Mouse (Mus musculus) skeletal muscle tissue, adult 2 months (tissue): ENCODE measurements around the gene Grm4.

ENCODE experiments used
- DNase-seq: peaks from one replicate; pipeline ENCODE4 v3.0.0-alpha.2; 2012; ENCODE audit warnings: low read depth, low spot score

The Grm4 gene

DNA sequence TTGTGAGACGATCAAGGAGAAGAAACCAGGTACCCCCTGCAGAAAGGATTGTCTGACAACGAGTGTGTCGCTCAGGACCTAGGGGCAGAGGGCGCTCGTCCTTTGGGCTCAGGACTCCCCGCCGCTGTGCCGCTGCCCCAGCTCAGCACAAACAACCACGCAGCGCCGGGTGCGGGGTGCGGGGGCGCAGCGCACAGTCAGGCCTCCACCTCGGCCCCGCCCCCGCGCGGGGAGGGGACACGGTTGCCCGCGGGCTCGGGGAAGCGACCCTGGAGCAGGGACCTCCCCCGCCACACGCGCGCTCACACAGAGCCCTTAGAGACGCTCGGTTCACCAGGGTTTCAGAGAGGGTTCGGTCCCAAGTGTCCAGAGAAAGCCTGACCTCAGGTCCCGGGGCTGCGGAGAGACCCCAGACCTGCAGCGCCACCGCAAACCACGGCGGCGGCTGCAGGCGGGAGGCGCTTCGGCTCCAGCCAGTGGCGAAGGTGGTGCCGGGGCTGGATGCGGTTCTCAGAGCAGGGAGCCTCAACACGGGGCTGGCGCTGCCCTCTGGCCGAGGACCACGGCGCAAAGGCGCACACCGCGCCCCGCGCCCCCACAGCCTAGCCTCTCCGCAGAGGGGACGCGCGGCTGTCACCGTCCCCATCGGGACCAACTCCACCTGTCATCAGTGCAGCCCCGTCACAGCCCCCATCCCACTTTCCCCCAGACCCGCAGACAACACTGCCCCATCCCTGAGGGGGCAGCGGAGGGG is 9.2 kb downstream of the Grm4 start:
- DNase-seq, result no peak

DNA sequence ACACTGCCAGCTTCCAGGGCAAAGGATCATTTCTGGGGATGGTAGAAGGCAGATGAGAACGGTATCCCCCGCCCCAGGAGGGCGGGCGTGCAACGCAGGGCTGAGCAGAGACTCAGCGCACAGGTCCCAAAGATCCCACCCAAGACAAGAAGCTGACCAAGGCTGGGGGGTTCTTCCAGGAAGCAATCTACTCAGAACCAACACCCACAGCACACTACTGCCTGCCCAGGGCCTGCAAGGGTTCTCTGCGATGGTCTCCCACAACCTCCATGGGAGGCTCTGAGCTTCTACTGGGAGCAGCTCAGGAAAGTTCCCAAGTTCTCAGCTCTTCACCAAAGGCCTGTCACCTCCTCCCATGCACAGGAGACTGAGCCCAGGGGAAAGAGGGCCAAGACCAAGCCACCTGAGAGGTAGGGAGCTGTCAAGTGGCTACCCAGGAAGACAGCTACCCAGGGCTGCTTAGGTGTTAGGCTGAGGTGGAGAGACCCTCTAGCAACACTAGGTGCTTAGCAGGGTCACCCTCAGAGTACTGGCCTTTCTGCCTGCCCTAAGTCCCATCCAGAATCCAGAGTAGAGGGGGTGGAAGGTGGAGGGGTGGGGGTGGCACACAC is 10.0 kb downstream of the Grm4 start:
- no peak for DNase-seq

DNA sequence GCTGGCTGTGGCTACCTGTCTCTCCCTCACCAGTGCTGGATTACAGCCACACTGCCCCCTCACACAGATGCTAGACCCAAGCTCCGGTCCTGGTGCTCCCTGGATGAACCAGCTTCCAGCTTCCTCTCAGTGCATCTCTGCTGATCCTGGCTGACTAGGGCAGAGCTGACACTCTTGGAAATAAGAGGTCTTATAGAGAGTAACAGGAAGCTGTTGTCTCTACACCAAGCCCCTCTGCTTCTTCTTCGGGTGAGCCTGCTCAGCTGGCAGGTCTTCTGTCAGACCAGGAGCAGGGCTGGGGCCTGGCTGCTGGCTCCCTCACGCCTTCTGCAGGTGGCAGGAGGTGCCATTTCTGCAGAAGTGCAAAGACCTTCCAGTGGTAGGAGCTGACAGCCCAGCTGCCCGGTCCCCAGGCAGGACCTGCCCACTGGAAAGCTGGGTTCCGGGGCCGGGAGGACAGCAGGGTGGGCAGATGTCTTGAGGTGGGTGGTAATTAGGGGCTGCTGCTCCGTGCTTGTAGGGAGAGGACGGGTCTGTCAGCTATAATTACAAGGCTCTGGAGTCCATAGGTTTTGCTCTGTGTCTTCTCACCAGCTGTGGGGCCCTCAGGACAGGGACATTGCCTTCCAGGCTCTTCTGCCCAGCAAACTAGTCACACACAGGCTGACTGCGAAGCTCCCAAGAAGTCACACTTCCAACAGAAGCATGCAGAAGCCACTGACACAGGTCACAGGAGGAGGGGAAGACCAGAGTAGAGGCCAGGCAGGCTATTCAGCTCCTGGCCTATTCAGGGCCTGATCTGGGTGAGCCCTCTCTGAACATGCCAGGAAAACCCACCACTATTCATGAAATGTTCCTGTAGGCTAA is 10.7 kb downstream of the Grm4 start:
- DNase-seq, result no peak

DNA sequence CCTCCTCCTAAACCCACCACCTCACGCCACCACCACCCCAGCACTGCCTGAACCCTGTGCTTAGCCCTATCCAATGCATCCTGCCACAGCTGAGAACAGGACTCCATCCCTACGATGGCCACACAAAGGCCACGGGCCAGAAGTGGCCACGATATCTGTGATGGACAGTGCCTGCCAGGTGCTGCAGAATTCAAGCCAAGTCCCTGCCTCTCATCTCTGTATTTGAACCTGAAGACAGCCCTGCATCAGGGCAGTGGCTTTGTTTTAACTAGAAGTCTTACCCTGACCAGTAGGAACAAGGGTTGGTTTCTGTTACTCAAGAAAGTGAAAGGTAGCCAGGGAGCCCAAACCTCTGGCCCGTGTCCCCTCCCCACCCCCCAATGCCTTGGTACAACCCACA is 12.1 kb downstream of the Grm4 start:
- DNase-seq, result no peak

DNA sequence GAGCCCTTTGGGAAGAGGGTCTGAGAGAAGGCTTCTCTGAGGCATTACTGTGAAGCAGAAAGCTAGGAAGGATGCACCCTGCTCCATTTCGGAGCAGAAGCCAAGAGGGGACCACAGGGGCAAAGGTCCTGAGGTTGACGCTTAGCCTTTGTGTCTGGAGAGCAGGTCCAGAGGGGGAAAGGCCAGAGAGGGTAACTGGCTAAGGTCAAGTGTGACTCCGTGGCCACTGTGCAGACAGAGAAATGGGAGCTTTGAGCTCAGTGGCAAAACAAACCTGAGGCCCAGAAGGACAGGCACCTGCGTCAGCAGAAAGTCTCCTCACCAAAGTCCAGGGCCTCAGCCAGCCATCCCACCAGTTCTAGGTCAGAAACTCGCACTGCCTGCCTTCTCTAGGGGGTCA is 12.7 kb downstream of the Grm4 start:
- DNase-seq, result no peak

DNA sequence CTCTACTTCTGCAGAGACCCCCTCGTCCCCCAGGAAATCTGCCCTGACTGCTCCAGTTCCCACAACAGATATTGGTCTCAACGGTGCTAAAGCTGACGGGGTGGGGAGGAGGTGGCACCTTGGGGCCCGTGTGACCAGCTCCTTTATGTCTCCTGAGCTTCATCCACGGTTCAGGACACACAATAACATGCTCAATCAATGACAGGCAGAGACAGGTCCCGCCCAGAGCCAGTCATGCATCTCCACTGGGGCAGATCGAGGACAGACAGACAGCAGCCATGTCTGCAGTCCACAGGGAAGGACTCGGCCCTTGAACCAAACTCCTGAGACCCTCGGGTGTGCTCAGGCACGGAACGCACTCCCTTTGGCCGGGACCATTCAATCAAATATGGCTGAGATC is 13.2 kb downstream of the Grm4 start:
- DNase-seq, result no peak

DNA sequence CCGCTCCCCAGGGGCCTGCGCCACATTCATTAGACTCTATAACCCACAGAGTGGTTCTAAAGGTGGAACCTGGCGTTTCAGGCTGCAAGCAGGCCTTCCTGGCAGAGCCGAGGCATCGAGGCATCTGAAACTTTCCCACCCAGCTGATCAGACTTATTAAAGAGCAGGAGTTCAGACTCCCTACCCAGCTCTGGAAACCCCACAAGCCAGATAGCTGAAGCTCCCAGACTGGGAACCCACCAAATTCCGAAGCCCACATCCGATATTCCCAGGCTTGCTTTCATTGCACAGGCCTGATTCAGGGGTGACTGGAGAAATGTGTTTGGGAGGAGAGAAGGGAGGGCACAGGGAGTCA is 13.6 kb downstream of the Grm4 start:
- DNase-seq, result no peak

DNA sequence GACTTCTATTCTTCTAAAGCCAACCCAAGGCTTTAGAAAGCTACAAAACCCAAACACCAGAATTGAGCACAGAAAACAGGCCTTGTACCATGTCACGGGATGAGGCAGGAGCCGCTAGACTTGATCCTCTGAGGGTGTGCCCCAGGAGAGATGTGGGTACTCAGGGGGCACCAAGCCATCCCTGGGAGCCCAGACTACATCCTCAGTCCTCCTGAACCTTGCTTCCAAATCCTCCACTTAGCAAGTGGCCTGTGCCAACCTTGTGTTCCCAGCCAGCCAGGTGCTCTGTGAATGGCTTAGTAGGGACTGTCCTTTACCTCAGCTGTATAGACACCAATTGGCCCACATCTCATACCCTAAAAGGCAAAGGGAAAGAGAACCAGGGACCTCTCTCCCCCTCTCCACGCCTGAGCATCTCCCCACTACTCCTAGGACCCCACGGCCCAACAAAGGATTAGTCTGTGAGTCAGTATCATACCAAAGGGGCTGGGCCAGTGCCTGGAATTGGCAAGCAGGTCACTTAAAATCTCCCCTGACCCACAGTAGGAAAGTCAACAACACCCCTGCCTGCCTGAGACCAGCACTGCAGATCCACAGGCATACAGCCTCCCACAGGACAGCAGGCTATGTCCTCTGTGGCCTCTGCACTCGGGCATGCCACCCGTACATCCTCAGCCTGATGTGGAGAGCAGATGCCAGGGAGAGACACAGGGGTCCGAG is 14.2 kb downstream of the Grm4 start:
- DNase-seq, result no peak

DNA sequence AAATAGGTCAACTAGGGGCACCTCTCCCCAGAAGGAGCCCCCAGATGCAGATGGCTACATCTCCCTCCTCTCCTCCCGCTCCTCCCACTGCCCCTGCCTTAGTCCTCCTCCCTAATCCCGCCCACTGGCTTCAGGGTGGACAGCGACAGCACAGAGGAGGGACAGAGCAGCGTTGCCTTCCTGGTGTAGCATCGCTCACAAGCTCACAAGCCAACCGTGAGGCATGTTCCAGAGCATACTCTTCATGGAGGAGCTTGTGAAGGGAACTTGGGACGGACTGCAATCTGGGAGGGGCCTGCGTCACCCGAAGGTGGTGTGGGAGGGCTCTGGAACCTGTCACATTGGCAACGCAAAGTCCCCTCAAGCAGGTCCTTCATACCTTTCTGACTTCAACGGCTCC is 14.8 kb downstream of the Grm4 start:
- DNase-seq, result no peak

DNA sequence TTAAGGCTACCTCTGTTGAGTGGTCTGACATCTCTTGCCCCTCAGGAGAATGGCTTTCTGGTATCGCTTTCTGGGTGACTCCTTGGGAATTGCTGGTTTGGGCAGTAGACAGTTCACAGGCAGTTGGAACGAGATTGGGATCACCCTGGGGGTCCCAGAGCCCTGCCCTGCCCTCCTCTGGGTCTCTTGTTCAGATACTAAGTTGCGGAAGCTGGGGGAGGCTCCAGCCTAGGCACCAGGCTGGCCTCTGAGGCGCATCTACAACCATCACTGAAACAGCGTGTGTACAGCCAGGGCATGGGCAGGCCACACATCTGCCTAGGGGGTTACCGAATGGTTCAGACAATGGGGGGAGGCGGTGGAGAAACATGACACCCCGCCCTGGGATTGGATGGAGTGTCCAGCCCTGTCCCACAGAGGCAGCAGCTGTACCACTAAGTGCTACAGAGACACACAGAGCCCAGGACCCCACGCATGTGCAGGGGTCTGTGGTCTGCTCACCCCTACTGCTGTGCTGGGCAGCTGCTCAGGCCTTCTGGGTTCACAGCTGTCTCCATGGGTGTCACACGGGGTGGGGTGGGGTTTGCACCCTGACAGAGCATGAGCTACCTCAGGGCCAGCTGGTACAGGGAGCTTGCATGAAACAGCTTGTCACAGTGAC is 15.9 kb downstream of the Grm4 start:
- DNase-seq, result no peak

DNA sequence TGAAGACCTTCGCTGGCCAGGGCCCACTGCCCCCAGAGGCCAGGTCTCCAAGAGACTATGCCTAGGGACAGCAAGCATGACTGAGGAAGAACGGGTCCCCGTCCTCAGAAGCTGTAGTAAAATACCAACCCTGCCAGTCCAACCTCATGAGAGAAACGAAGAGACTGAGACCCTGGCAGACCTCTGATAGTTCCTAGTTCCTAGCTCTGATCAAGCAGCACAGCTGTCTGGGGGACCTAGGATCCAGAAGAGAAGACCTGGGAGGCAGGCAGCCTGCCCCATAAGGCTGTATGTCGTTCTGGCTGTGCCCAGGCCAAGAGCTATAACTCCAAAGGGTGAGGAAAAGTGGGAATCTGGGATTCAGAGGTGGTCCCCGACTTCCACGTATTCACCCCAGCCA is 17.3 kb downstream of the Grm4 start:
- DNase-seq, result no peak

DNA sequence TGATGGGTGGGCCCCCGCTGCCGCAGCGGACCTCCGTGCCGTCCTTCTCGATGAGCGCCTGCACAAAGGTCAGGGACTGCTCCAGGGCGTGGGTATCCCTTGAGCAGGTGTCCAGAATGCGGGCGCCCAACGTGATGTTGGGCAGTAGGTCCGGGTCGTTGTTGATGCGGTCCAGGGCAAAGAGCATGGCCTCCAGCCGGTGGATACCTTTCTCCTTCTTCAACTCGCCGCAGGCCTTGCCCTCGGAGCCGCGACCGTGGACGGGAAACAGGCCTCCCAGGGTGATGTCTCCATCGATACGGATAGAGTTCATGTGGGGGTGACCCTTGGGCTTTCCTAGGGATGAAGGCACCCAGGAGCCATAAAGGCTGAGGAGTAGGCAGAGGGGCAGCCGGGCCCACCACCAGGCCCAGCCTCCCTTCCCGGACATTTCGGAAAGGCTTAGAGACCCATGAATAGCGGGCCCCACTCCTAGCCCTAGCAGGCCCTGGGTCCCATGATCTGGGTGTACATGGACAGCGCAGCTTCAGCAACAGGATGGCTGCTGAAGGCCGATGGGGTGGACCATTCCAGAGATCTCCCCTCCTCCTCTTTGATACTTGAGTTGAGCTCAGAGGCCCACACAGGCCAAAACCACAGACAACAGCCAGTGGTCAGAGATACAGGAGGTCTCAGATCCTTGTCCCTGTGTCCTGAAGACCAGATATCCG is 18.3 kb downstream of the Grm4 start:
- no peak for DNase-seq

DNA sequence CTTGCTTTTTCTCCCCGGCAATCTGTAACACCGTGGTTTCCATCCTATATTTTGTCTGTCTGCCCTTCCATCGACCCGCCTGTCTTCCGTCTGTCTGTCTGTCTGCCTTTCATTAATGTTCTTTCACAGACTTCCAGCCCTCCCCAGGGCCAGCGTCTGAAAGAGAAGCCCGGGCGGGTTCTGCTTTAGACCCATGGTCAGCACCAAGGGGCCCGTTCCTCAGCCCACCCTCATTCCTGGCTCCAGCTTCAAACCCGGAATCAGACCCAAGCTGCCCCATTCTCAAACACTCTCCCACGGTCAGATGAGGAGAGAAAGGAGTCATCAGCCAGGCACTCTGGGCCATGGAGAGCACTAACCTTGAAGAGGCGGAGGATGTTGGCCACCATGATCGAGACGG is 18.9 kb downstream of the Grm4 start:
- DNase-seq, result no peak

DNA sequence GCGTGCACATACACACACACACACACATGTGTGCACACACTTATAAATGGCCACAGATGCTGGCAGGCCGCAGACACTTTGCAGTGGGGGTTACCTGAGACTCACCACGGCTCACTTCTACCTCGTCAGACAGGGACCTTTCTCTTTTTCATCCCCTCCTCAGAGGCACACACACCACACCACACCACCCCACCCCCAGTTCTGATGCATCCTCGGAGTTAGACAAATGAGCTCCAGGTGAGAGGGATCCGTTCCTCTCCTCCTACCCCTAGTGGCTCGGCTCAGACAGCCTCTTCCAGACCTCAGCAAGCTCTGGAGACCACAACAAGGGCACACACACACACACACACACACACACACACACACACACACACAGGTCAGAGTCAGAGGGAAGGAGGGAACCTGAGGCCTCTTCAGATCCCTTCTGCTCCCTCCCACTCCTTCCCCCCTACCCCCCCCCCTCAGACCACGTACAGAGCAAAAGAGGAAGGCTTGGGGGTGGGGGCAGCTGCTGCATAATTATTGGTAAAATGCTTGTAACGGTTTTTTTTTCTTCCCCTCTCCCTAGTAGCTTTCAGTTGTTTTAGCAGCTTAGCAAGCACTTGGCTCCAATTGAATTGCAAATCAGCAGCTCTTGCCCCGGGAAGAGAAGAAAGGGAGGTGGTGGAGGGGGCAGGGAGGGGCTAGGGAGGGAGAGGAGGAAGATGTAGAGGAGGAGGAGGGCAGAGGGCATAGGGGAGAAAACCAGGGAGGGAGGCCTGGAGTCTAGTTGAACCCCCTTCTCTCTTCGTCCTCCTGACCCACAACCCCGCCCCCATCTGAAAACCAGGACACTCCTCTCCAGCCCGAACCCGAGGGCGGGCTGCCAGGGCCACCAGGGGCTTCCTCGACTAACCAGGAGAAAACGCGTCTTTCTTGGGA is 19.6 kb downstream of the Grm4 start:
- DNase-seq, result no peak

DNA sequence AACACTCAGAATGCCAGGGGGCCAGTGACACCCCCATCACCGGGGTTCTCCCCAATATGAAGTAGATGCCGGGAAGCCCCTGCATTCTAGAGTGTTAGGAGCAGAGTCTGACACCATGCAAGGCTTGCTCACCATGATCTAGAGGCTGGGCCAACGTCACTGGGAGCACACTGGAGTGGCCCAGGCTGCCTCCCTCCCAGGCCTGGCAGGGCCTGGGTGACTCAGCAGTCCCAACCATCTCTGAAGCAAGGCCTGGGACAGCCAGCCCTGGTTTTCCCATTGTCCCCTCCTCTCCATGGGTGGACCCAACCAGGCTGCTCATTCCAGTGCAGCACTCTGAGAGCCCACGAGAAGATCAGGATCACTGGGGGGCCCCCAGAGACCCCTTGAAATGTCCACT is 20.4 kb downstream of the Grm4 start:
- DNase-seq, result no peak

DNA sequence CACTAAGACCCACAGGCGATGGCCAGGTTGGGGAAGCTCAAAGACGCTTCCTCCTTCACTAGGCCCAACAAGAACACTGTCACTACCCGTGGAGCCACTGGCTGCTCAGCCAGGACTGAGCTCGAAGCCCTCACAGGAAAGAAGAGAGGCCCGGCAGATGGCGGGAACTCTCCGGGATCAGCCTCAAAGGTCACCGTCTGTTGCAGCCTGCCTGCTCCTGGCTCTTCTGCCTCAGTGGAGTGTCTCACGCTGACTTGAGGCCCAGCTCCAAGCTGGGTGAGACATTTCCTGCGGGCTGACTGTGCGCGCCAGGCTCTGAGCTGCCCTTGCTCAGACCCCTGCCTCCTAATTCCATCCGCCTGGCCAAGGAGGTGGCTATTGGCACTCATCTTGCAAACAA is 22.1 kb downstream of the Grm4 start:
- no peak for DNase-seq

DNA sequence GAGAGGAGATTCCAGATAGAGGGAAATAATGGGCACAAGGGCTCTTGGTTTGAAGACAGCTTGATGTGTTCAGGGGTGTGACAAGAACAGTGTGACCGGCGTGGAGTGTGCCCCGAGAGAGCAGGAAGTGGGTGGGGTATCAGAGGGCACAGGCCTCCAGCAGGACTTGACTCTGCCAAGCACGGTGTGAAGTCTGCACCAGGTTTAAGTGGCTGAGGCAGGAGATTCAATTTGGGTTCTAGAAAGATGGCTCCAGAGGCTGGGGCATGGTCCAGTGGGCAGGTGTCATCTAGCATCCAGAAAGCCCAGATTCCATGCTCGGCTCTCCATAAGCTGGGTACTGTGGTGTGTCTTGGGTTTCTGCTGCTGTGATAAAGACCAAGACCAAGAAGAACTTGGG is 23.4 kb downstream of the Grm4 start:
- DNase-seq, result no peak

DNA sequence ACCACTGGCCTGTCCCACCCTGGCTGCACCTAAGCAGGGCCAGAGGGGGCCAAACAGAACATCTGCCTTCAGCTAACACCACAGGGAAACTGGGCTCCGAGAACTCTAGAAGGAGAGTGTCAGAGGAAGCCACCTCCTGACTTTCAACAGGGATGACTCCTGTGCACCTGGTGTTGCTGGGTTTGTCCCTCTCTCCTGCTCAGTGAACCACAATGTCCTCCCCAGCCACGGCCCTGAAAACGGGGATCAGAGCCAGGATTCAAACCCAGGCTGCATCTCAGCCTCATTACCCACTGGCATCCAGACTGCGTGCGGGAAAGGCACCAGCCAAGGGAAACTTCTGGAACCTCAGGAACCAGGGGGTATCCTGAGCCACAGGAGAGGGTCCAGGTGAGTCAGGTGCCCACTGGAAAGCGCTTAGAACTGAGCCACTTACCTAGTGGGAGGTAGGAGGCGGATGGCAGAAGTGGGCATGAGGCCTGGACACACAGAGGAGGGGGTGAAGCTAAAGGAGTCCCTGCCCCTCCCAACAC is 26.1 kb downstream of the Grm4 start:
- no peak for DNase-seq

DNA sequence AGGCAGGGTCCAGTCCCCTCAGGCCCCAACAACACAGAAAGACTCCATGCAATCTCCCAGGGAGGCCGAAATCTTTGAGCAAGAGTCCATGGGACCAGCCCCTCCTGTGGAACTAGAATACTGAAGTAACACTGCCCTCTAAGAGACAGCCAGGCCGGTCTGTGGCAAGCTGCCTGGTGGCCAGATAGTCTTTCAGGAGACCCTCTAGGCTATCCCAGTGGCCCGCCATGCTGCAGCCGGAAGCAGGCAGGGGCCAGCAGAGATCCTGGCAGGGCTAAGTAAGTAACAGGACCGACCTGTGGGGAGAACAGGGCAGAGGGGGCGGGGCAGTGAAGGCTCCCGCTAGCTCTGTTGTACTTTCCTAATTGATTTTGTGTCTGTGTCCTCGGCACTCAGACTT is 27.2 kb downstream of the Grm4 start:
- no peak for DNase-seq

DNA sequence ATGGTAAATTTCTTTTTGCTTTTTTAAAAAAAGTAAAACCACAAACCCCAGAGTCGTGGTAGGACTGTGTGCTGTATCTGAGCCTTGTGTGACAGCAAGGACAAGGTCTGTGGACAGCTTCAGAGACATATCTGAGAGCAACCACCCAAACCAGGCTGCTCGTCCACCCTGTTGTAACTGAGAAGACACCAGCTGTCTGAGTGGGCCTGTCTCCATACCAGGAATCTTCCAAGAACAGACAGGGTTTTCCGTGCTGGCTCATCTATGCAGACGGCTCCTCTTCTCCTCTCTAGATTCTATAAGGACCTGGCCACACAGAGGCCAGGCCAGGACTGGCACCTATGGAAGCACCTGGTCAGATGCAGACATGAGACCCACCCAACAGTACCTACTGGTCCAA is 27.8 kb downstream of the Grm4 start:
- DNase-seq, result no peak
